Comparison of ENCODE assay signal across 8 mouse cellular contexts in the genomic region with DNA sequence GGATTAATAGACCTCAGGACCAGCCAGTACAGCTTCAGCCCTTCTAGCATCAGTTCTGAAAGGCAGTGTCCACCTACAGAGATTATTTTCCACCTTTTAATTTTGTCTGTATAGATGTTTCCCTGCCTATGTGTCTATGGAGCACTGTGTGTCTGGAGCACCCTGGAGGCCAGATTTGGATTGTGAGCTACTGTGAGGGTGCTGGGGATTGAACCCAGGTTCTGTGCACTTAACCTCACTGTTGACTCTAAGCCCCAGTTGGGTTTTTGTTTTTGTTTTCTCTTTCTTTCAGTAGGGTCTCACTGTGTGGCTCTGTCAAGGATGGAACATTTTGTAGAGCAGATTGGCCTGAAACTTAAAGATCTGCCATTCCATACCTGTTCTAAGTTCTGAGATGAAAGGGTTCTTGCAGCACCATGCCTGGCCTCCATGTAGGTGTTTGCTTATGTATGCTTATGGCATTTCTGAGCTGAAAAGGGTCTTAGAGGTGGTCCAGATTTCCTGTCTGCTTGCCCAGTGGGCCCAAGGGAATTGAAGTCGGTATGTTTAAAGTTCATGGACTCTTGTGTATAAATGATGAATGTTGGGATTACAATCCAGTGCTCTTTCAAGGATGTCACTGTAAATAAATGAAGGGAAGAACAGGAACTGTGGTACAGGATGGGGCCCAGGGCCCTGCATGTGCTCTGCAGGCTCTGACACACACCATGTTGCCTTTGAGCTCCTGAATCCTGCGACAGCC. TPM values are rescaled to one million over a fixed set of nuclear protein-coding genes. Genes with fewer than 3 reads are reported as not detected.
A peak's percentile ranks its signal among the peaks of the same experiment; 100 is the strongest.
DNase-seq lines count a peak whose midpoint lies in the region; ATAC-seq and TF ChIP-seq lines count a peak whose summit lies in the region.

No protein-coding gene starts in this region.

- no peak overlapping the region for H3K27ac ChIP-seq in heart, embryonic 12.5 days (ENCODE audit: poor library complexity, severe bottlenecking)
- no peak overlapping the region for H3K27ac ChIP-seq in bone marrow, adult 2 months (ENCODE audit: control insufficient read depth, insufficient read depth, low read depth, low read length, poor library complexity)
- H3K27ac ChIP-seq in hindbrain, embryonic 14.5 days: no peak overlapping the region
- no peak overlapping the region for H3K27ac ChIP-seq in midbrain, embryonic 13.5 days

- peaks cover 24% of the 10 kb centered on the region for H3K36me3 ChIP-seq in heart, embryonic 12.5 days
- H3K36me3 ChIP-seq in hindbrain, embryonic 14.5 days (replicated peaks; ENCODE audit: control insufficient read depth, insufficient read depth): peaks cover 6% of the 10 kb centered on the region; the same call in 1 of the 2 replicates
- H3K36me3 ChIP-seq in midbrain, embryonic 13.5 days: peaks cover 8% of the 10 kb centered on the region; the same call in 1 of the 2 replicates

- H3K4me1 ChIP-seq in heart, embryonic 12.5 days (replicated peaks): peaks cover 29% of the 10 kb centered on the region
- peaks cover 3% of the 10 kb centered on the region for H3K4me1 ChIP-seq in bone marrow, adult 2 months (ENCODE audit: control insufficient read depth, insufficient read depth, low read length)
- H3K4me1 ChIP-seq in hindbrain, embryonic 14.5 days (replicated peaks; ENCODE audit: control insufficient read depth, insufficient read depth, low read length): peaks cover 27% of the 10 kb centered on the region
- peaks cover 52% of the 10 kb centered on the region for H3K4me1 ChIP-seq in midbrain, embryonic 13.5 days (replicated peaks)

- no peaks in the 10 kb centered on the region for H3K9me3 ChIP-seq in heart, embryonic 12.5 days (replicated peaks)
- H3K9me3 ChIP-seq in hindbrain, embryonic 14.5 days (ENCODE audit: control insufficient read depth, low read length): no peaks in the 10 kb centered on the region
- H3K9me3 ChIP-seq in midbrain, embryonic 13.5 days: peaks cover 5% of the 10 kb centered on the region; the same call in 1 of the 2 replicates

- peak overlapping the region; percentile 99 for H3K4me3 ChIP-seq in heart, embryonic 12.5 days
- peak overlapping the region; percentile 32 for H3K4me3 ChIP-seq in bone marrow, adult 2 months (replicated peaks; ENCODE audit: control insufficient read depth, low read depth, low read length)
- peak overlapping the region; percentile 82 for H3K4me3 ChIP-seq in hindbrain, embryonic 14.5 days (replicated peaks; ENCODE audit: low read length)
- H3K4me3 ChIP-seq in midbrain, embryonic 13.5 days (replicated peaks): peak overlapping the region; percentile 98

- peak overlapping the region; percentile 99 for H3K9ac ChIP-seq in heart, embryonic 12.5 days
- peak overlapping the region; percentile 90 for H3K9ac ChIP-seq in hindbrain, embryonic 14.5 days
- peak overlapping the region; percentile 98 for H3K9ac ChIP-seq in midbrain, embryonic 13.5 days (replicated peaks)

- no peak for TF ChIP-seq CTCF in bone marrow, adult 2 months (IDR thresholded peaks at IDR 0.05; ENCODE audit: control insufficient read depth, insufficient read depth, low read length)

- intact Hi-C loops in heart, postnatal 25 days (cut with DNase I): loop anchor here (2.0 to 5.0 kb wide), 3 partner anchors 39 to 503 kb away; no protein-coding TSS in a partner anchor

- H3K27me3 ChIP-seq in heart, embryonic 12.5 days (replicated peaks): no peaks in the 10 kb centered on the region
- H3K27me3 ChIP-seq in hindbrain, embryonic 14.5 days (ENCODE audit: control insufficient read depth, insufficient read depth, low read length): no peaks in the 10 kb centered on the region
- H3K27me3 ChIP-seq in midbrain, embryonic 13.5 days: no peaks in the 10 kb centered on the region

- H3K4me2 ChIP-seq in heart, embryonic 12.5 days: peak overlapping the region; percentile 70
- H3K4me2 ChIP-seq in hindbrain, embryonic 14.5 days (replicated peaks): peak overlapping the region; percentile 62
- H3K4me2 ChIP-seq in midbrain, embryonic 13.5 days (replicated peaks): peak overlapping the region; percentile 92

- no peak for TF ChIP-seq POLR2A in bone marrow, adult 2 months (IDR thresholded peaks at IDR 0.05; ENCODE audit: borderline replicate concordance, control insufficient read depth, low read depth, low read length)

- ATAC-seq in heart, embryonic 12.5 days (ENCODE audit: insufficient number of reproducible peaks, low FRiP score): no peak
- no peak for ATAC-seq in hindbrain, embryonic 14.5 days (ENCODE audit: low FRiP score)
- no peak for ATAC-seq in midbrain, embryonic 13.5 days
- no peak for ATAC-seq in granulocyte monocyte progenitor cell, adult 5-6 weeks (replicated peaks; ENCODE audit: poor library complexity, severe bottlenecking)

- WGBS in heart, embryonic 12.5 days: 64% methylated on average over 2 of the region's 2 CpGs
- WGBS in bone marrow, adult 2 months: 44% methylated on average over 2 of the region's 2 CpGs
- WGBS in hindbrain, embryonic 14.5 days: 54% methylated on average over 2 of the region's 2 CpGs
- WGBS in midbrain, embryonic 13.5 days: 75% methylated on average over 2 of the region's 2 CpGs

- no peak for DNase-seq in heart, postnatal 25 days (ENCODE audit: low spot score)
- no peak for DNase-seq in hindbrain, embryonic 14.5 days (ENCODE audit: low spot score)
- no peak for DNase-seq in spleen, adult 18-20 months
- DNase-seq in left cerebral cortex, adult 8-10 months (ENCODE audit: low spot score in 2 of 2): no peak

RNA-seq across cellular contexts. Expression of gene Baz1b, which starts 2.4 kb away (rescaled TPM):
- 37.2 and 38.4 TPM in 2 replicates for polyA plus RNA-seq in heart, embryonic 12.5 days (2016; fragmentation: Nextera tagmentation; extraction: Ambion mirVana)
- total RNA-seq in heart, postnatal 25 days (2021): 10 to 100 TPM; 38.2 to 45.3 TPM
- 69.6 and 92.7 TPM in 2 replicates for polyA plus RNA-seq in bone marrow, adult 2 months (2011; ENCODE audit: insufficient read depth, insufficient read length, low replicate concordance, missing spikeins)
- 35.3 and 37.0 TPM in 2 replicates for polyA plus RNA-seq in hindbrain, embryonic 14.5 days (2014; fragmentation: Nextera tagmentation; extraction: Ambion mirVana)
- polyA plus RNA-seq in midbrain, embryonic 13.5 days (2015; fragmentation: Nextera tagmentation; extraction: Ambion mirVana): 40.0 and 44.3 TPM in 2 replicates
- total RNA-seq in left cerebral cortex, adult 8-10 months (2022): 10 to 100 TPM; 69.3 to 77.7 (median 73.6) TPM
- 121 and 122 TPM in 2 replicates for total RNA-seq in granulocyte monocyte progenitor cell, adult 5-6 weeks (2014; fragmentation: Nextera tagmentation)
- 140 and 147 TPM in 2 replicates for total RNA-seq in granulocyte monocyte progenitor cell, adult 5-6 weeks (2017)

RNA-seq across cellular contexts. Expression of gene Bcl7b, which starts 21.4 kb away (rescaled TPM):
- polyA plus RNA-seq in heart, embryonic 12.5 days (2016; fragmentation: Nextera tagmentation; extraction: Ambion mirVana): 34.2 and 38.2 TPM in 2 replicates
- total RNA-seq in heart, postnatal 25 days (2021): 10 to 100 TPM; 35.1 to 35.2 TPM
- polyA plus RNA-seq in bone marrow, adult 2 months (2011; ENCODE audit: insufficient read depth, insufficient read length, low replicate concordance, missing spikeins): 30.7 and 40.7 TPM in 2 replicates
- 35.8 and 35.9 TPM in 2 replicates for polyA plus RNA-seq in hindbrain, embryonic 14.5 days (2014; fragmentation: Nextera tagmentation; extraction: Ambion mirVana)
- 49.6 and 51.2 TPM in 2 replicates for polyA plus RNA-seq in midbrain, embryonic 13.5 days (2015; fragmentation: Nextera tagmentation; extraction: Ambion mirVana)
- 10 to 100 TPM; 51.9 to 65.5 (median 57.1) TPM for total RNA-seq in left cerebral cortex, adult 8-10 months (2022)
- total RNA-seq in granulocyte monocyte progenitor cell, adult 5-6 weeks (2014; fragmentation: Nextera tagmentation): 15.8 and 38.5 TPM in 2 replicates
- 20.7 and 36.9 TPM in 2 replicates for total RNA-seq in granulocyte monocyte progenitor cell, adult 5-6 weeks (2017)

RNA-seq across cellular contexts. Expression of gene Tbl2, which starts 40.0 kb away (rescaled TPM):
- polyA plus RNA-seq in heart, embryonic 12.5 days (2016; fragmentation: Nextera tagmentation; extraction: Ambion mirVana): 26.8 and 27.2 TPM in 2 replicates
- 10 to 100 TPM; 11.2 to 14.6 TPM for total RNA-seq in heart, postnatal 25 days (2021)
- 3.5 and 7.8 TPM in 2 replicates for polyA plus RNA-seq in bone marrow, adult 2 months (2011; ENCODE audit: insufficient read depth, insufficient read length, low replicate concordance, missing spikeins)
- 15.6 and 16.0 TPM in 2 replicates for polyA plus RNA-seq in hindbrain, embryonic 14.5 days (2014; fragmentation: Nextera tagmentation; extraction: Ambion mirVana)
- 13.7 and 14.3 TPM in 2 replicates for polyA plus RNA-seq in midbrain, embryonic 13.5 days (2015; fragmentation: Nextera tagmentation; extraction: Ambion mirVana)
- total RNA-seq in left cerebral cortex, adult 8-10 months (2022): 10 to 100 TPM; 22.9 to 28.7 (median 27.5) TPM
- total RNA-seq in granulocyte monocyte progenitor cell, adult 5-6 weeks (2014; fragmentation: Nextera tagmentation): 14.7 and 19.2 TPM in 2 replicates
- 19.1 and 23.0 TPM in 2 replicates for total RNA-seq in granulocyte monocyte progenitor cell, adult 5-6 weeks (2017)

Comparison
In these comparisons a context has a peak if more than half of its experiments do, and no peak if none do; other contexts are left out.
1. H3K4me3 ChIP-seq: peak in every context shown above with its lines; median percentile 99 in heart, embryonic 12.5 days; 98 in midbrain, embryonic 13.5 days; 82 in hindbrain, embryonic 14.5 days; 32 in bone marrow, adult 2 months.